Mouse (Mus musculus): ENCODE data around the gene Smim24. TPM values are rescaled to one million over a fixed set of nuclear protein-coding genes. Genes with fewer than 3 reads are reported as not detected.

Gene Smim24
- polyA plus RNA-seq (2016; fragmentation: Nextera tagmentation; extraction: Ambion mirVana), result 2.9 and 4.3 TPM in 2 replicates

DNA sequence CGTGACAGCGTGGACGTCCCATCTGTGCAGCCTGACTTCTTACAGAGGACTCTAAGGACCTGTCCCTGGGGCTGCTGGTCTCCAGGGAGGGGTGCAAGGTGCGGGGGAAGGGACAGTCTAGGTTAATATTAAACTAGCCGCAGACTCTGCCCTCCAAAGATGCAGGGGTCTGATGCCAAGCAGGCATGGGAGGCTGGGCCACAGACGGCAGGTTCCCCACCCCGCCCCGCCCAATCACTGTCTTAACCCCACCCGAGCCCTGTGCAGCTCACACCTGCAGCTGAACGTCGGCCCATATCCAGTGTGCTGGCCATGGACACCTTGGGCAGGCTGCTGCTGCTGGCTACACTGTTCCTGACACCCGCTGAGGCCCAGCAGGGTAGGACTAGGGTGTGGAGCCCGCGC lies at the start of gene Smim24:
TSS of gene Smim24 (plus strand) at position 271 of the 405 bp plus-strand sequence.
- Histone ChIP-seq H3K36me3 (peaks cover 21% of the 10 kb centered on the region), H3K27me3 (replicated peaks) (no peaks in the 10 kb centered on the region), H3K4me3 (peak within 1 kb of the TSS; percentile 40), H3K9me3 (replicated peaks) (no peaks in the 10 kb centered on the region), H3K4me1 (replicated peaks) (peaks cover 33% of the 10 kb centered on the region), H3K9ac (peak within 1 kb of the TSS; percentile 66), H3K4me2 (peak within 1 kb of the TSS; percentile 74), H3K27ac (ENCODE audit: poor library complexity, severe bottlenecking) (peak within 1 kb of the TSS; percentile 56; the same call in 1 of the 2 replicates)
- ATAC-seq (ENCODE audit: insufficient number of reproducible peaks, low FRiP score), result no peak
- 49% methylated on average over 14 of the region's 14 CpGs for WGBS

DNA sequence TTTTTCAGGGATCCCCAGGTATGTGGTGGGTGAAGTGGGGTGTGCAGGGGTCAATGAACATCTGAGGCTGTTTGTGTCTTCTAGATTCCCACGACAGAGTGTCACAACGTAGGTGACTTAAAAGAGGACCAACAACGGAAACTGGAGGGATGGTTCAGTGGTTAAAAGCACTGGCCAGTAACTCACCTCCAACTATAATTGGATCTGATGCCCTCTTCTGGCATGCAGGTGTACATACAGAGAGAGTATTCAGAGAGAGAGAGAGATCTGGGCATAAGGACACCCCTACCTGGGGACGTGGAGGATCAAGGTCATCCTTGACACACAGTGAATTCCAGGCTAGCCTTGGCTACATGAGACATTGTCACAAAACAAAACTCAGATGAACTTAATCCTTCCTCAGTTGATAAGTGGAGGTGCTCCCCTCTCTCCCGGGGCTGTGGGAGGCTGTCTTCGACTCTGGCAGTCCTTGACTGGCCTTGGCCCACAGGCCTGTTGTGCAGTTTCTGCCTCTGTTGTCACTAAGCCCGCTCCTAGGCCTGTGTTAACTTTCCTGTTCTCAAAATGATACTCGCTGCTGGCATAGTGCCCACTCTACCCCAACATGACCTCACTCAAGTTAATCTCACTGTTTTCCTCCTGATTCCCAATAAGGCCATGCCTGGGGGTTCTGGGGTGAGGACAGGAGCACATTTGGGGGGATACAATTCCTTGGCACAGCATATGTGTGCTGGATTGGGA lies 48.3 kb upstream of the Smim24 start:
- Histone ChIP-seq H3K4me3 (no peak overlapping the region), H3K9ac (no peak overlapping the region), H3K4me2 (no peak overlapping the region), H3K4me1 (replicated peaks) (peaks cover 48% of the 10 kb centered on the region), H3K9me3 (replicated peaks) (no peaks in the 10 kb centered on the region), H3K36me3 (peaks cover 26% of the 10 kb centered on the region), H3K27ac (ENCODE audit: poor library complexity, severe bottlenecking) (no peak overlapping the region), H3K27me3 (replicated peaks) (peaks cover 41% of the 10 kb centered on the region)
- no peak for ATAC-seq (ENCODE audit: insufficient number of reproducible peaks, low FRiP score)
- WGBS, result 42% methylated on average over 8 of the region's 8 CpGs

DNA sequence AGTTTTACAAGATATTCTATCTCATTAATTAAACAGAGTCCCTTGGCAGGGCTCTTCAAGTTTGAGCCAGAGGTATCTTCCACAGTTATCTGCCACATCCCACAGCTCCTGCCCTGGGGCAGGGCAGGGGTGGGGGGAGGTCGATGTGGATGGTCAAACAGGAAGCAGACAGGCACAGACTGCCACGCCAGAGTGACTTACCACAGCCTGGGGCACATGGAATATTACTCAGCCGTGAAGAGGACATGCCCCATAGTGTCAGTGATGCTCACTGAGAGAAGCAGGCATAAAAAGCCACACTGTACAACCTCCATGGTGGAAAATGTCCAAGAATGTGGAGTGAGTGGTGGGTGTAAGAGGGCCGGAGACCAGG lies 47.7 kb upstream of the Smim24 start:
- H3K4me1 ChIP-seq (replicated peaks), result peaks cover 49% of the 10 kb centered on the region

DNA sequence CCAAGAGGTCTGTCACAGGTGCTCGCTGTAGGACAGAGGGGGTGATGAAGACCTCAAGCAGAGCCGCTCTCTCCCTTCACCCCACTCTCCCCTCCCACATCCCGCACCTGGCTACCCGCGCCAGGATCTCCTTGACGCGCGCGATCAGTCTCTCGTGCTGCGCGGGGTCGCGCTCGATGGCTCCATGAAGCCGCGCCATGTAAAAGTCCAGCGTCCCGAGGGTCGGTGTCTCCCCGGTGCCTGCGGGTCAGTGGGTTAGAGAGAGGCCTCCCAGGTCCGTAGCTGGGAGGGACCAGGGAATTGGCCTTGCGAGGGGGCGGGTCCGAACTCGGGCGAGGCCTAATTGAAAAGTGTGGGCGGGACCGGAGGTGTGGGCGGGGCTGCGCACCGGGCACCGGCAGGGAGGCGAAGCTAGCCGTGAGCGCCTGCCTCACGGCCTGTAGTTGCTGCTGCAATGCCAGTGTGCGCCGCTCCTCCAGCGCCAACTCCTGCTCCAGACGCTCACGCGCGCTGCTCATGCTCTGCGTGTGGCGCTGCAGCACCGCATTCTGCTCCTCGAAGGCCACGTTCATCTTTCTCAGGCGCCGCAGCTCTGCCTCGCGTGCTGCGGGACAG lies 46.3 kb upstream of the Smim24 start:
- ATAC-seq (ENCODE audit: insufficient number of reproducible peaks, low FRiP score), result peak; percentile 44

More for the DNA sequence above, 47.7 kb upstream of the Smim24 start:
- 73% methylated on average over 4 of the region's 4 CpGs for WGBS
- no peak overlapping the region for H3K27ac ChIP-seq (ENCODE audit: poor library complexity, severe bottlenecking)
- no peak for ATAC-seq (ENCODE audit: insufficient number of reproducible peaks, low FRiP score)
- no peak overlapping the region for H3K4me3 ChIP-seq
- no peak overlapping the region for H3K4me2 ChIP-seq
- no peaks in the 10 kb centered on the region for H3K9me3 ChIP-seq (replicated peaks)
- H3K36me3 ChIP-seq, result peaks cover 26% of the 10 kb centered on the region
- peaks cover 41% of the 10 kb centered on the region for H3K27me3 ChIP-seq (replicated peaks)
- H3K9ac ChIP-seq, result no peak overlapping the region

DNA sequence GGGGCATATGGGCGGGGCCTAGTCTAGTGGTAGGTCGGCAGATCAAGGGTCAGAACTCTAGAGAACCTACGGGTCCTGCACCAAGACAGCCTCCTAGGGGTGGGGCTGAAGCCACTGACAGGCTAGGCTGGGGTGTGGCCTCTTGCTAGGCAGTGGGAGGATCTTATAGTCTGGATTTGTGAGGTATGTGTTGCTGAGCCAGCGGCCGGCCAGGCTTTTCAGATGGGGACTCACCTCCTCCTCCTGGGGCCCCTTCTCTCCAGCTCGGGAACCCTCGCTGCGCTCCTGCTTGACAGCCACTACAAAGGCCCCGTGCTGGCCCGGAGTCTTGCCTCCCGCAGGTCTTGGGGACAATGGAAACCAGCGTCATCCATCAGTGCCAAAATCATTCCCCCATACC lies 43.7 kb upstream of the Smim24 start:
- Histone ChIP-seq H3K4me2 (peak overlapping the region; percentile 70), H3K36me3 (peaks cover 26% of the 10 kb centered on the region), H3K4me1 (replicated peaks) (peaks cover 48% of the 10 kb centered on the region), H3K27ac (ENCODE audit: poor library complexity, severe bottlenecking) (peak overlapping the region; percentile 74; the same call in 1 of the 2 replicates), H3K27me3 (replicated peaks) (0 out of 2 replicates have a peak, but pooled peaks cover 7% of the 10 kb centered on the region), H3K9ac (peak overlapping the region; percentile 94), H3K9me3 (replicated peaks) (no peaks in the 10 kb centered on the region), H3K4me3 (peak overlapping the region; percentile 85)
- WGBS, result 9% methylated on average over 12 of the region's 12 CpGs
- peak; percentile 40 for ATAC-seq (ENCODE audit: insufficient number of reproducible peaks, low FRiP score)

More for the DNA sequence above, 46.3 kb upstream of the Smim24 start:
- Histone ChIP-seq H3K36me3 (peaks cover 26% of the 10 kb centered on the region), H3K27ac (ENCODE audit: poor library complexity, severe bottlenecking) (peak overlapping the region; percentile 61; the same call in 1 of the 2 replicates), H3K4me3 (peak overlapping the region; percentile 23), H3K9me3 (replicated peaks) (no peaks in the 10 kb centered on the region), H3K4me2 (peak overlapping the region; percentile 57), H3K4me1 (replicated peaks) (peaks cover 51% of the 10 kb centered on the region), H3K9ac (peak overlapping the region; percentile 56), H3K27me3 (replicated peaks) (peaks cover 30% of the 10 kb centered on the region)
- WGBS, result 11% methylated on average over 55 of the region's 55 CpGs

DNA sequence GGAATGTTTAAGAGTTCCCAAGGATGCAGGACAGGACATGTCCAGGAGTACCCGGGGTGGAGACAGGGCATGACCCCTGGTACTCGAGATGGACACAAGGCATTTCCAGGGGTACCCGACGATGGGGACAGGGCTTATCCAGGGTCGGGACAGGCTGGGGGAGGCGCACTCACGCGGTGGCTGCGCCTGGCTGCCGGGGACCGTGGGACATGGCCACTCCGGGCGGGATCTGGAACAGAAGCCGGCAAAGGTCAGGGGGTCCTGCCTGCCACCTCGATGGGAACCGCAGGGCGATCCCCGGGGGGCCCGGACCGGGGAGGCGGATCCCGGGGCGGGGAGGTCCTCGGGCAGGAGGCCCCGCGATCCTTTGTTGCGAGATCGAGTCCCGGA lies 42.9 kb upstream of the Smim24 start:
- H3K4me2 ChIP-seq, result peak overlapping the region; percentile 70
- 0 out of 2 replicates have a peak, but pooled peaks cover 4% of the 10 kb centered on the region for H3K27me3 ChIP-seq (replicated peaks)
- no peaks in the 10 kb centered on the region for H3K9me3 ChIP-seq (replicated peaks)
- peak overlapping the region; percentile 74 for H3K27ac ChIP-seq (ENCODE audit: poor library complexity, severe bottlenecking)
- 1% methylated on average over 28 of the region's 29 CpGs for WGBS
- ATAC-seq (ENCODE audit: insufficient number of reproducible peaks, low FRiP score), result peak; percentile 1
- H3K9ac ChIP-seq, result peak overlapping the region; percentile 94
- H3K4me3 ChIP-seq, result peak overlapping the region; percentile 85
- peaks cover 26% of the 10 kb centered on the region for H3K36me3 ChIP-seq
- H3K4me1 ChIP-seq (replicated peaks), result peaks cover 45% of the 10 kb centered on the region

DNA sequence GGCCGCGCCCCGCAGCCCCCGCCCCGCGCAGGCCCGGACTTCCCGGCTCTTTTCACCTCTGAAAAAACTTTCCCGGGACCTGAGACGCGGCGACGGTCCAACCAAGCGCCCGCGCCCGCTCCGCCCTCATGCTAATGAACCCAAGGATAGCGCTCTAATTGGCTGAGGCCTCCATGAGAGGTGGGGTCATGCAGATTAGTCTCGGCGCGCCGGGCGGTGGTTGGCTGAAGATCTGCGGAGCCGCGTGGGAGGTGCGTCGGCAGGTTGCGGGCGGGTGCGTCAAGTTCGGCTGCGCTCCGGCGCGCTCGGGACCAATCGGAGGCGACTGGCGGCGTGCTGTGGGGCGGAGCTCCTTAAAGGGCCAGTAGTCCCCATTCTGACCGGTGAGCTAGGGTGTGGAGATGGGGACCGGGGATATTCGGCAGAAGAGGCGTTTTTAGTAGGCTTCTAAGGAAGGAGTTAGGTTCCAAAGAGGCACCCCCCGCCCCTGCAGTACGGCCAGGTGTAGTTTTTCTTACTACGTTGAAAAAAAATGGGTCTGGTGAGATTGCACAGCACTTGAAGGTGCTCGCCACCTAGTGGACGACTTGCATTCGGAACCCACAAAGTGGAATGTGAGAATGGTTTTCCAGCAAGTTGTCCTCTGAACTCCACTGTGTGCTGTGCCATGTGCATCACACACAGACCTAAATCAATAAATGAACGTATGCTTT lies 42.3 kb upstream of the Smim24 start, which contains the start of gene Hmg20b:
TSS of gene Hmg20b (minus strand) at position 130 of the 713 bp plus-strand sequence.
- H3K36me3 ChIP-seq, result peaks cover 23% of the 10 kb centered on the region
- no peaks in the 10 kb centered on the region for H3K9me3 ChIP-seq (replicated peaks)
- H3K9ac ChIP-seq, result peak within 1 kb of the TSS; percentile 94
- 0 out of 2 replicates have a peak, but pooled peaks cover 4% of the 10 kb centered on the region for H3K27me3 ChIP-seq (replicated peaks)
- peak within 1 kb of the TSS; percentile 74 for H3K27ac ChIP-seq (ENCODE audit: poor library complexity, severe bottlenecking)
- peak within 1 kb of the TSS; percentile 70 for H3K4me2 ChIP-seq
- H3K4me1 ChIP-seq (replicated peaks), result peaks cover 43% of the 10 kb centered on the region
- under 1% methylated on average over 54 of the region's 54 CpGs for WGBS
- peak; percentile 93 for ATAC-seq (ENCODE audit: insufficient number of reproducible peaks, low FRiP score)
- H3K4me3 ChIP-seq, result peak within 1 kb of the TSS; percentile 85

DNA sequence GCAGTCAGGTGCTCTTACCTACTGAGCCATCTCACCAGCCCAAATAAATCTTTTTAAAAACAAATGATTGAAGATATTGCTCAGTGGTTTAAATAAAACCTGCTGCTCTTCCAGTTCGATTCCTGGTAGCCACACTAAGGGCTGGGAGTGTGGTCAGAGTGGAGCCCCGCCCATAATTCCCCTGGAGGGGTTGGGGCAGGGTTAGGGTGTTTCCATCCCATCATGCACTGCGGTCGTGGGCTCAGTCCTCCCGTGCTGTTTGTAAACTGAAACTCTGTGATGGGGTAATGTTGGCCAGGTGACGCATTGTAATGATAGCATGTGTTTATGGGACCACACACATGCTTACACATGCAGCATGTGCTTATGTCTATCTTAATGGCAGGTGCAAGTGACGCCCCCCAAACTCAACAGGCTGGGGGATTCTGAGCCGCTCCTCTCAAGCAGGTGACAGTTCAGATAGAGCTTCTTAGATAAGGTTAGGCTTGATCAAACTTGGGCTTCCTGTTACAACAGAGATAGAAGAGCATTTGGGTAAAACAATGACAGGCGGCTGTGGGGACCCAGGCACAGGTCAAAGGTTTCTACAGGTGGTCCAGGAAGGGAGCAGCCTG lies 41.1 kb upstream of the Smim24 start:
- 18% methylated on average over 9 of the region's 9 CpGs for WGBS
- Histone ChIP-seq H3K9me3 (replicated peaks) (no peaks in the 10 kb centered on the region), H3K27ac (ENCODE audit: poor library complexity, severe bottlenecking) (no peak overlapping the region), H3K36me3 (peaks cover 14% of the 10 kb centered on the region), H3K4me1 (replicated peaks) (peaks cover 43% of the 10 kb centered on the region), H3K4me3 (no peak overlapping the region), H3K27me3 (replicated peaks) (0 out of 2 replicates have a peak, but pooled peaks cover 6% of the 10 kb centered on the region), H3K9ac (no peak overlapping the region), H3K4me2 (peak overlapping the region; percentile 5; the same call in 1 of the 2 replicates)
- no peak for ATAC-seq (ENCODE audit: insufficient number of reproducible peaks, low FRiP score)

DNA sequence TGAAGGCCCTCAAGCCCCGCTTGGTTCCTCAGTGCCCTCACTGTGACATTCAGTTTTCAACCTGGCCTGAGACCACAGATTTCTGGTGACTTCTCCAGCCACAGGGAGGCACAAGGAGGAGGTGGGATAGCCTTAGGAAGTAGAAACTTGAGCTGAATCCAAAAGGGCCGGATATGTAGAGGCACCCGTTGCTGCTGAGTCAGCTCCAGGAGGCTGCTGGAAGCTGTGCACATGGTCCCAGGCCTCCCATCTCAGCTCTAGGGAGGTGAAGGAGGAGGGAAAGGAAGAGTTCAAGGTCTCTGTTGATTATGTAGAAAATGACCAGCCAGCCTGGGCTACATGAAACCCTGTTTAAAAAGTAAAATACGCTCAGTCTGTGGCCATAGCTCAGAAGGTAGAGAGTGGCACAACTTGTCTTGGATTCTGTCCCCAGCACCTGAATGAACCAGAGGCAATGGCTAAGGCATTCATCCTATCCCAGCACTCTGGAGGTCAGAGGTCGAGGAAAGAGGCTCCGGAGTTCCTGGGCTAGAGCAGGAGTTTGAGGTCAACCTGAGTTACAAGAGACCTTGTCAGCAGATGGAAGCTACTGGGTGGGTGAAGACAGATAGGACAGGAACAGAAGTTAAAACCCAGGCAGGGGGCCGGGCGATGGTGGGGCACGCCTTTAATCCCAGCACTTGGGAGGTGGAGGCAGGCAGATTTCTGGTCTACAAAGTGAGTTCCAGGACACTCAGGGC lies 37.9 kb upstream of the Smim24 start:
- Histone ChIP-seq H3K9me3 (replicated peaks) (no peaks in the 10 kb centered on the region), H3K4me1 (replicated peaks) (peaks cover 37% of the 10 kb centered on the region), H3K27ac (ENCODE audit: poor library complexity, severe bottlenecking) (no peak overlapping the region), H3K36me3 (peaks cover 1% of the 10 kb centered on the region; the same call in 1 of the 2 replicates), H3K9ac (no peak overlapping the region), H3K27me3 (replicated peaks) (0 out of 2 replicates have a peak, but pooled peaks cover 3% of the 10 kb centered on the region), H3K4me2 (no peak overlapping the region), H3K4me3 (no peak overlapping the region)
- 64% methylated on average over 9 of the region's 9 CpGs for WGBS
- no peak for ATAC-seq (ENCODE audit: insufficient number of reproducible peaks, low FRiP score)

DNA sequence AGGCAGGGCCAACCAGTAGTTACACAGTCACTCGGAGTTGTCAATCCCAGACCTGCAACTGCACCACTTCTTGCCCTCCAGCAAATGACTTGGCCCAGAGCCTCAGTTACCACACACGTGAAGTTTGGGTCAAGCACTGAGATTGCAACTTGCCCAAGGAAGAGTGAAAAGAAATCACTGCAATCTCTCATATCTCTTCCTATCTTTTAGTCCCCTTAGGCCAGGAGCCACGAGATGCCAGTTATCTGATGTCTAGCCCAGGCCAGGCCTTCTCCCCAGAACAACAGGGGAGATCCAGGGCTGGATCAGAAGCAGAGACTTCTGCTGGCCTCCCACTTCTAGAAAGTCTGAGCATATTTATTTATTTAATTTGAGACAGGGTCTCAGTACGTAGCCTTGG lies 37.3 kb upstream of the Smim24 start:
- Histone ChIP-seq H3K9ac (0 out of 2 replicates have a peak overlapping the region, but pooled peaks have one; percentile 21), H3K4me3 (no peak overlapping the region), H3K27me3 (replicated peaks) (0 out of 2 replicates have a peak, but pooled peaks cover 3% of the 10 kb centered on the region), H3K36me3 (peaks cover 3% of the 10 kb centered on the region; the same call in 1 of the 2 replicates), H3K4me1 (replicated peaks) (peaks cover 44% of the 10 kb centered on the region), H3K4me2 (no peak overlapping the region), H3K9me3 (replicated peaks) (no peaks in the 10 kb centered on the region), H3K27ac (ENCODE audit: poor library complexity, severe bottlenecking) (no peak overlapping the region)
- ATAC-seq (ENCODE audit: insufficient number of reproducible peaks, low FRiP score), result no peak
- WGBS, result 69% methylated on average over 4 of the region's 4 CpGs

Measured in heart, embryonic 12.5 days (tissue).